Mouse (Mus musculus): ENCODE data around the gene Abhd16a. TPM values are rescaled to one million over a fixed set of nuclear protein-coding genes. Genes with fewer than 3 reads are reported as not detected.

The Abhd16a gene
- polyA plus RNA-seq, 1 experiment from 2014 or later = 56.7 TPM

- DNase-seq (ENCODE audit: low spot score) = no peak
- no peaks in the 10 kb centered on the region for H3K9me3 ChIP-seq (replicated peaks)
- WGBS = 90% methylated on average over 16 of the region's 16 CpGs
- H3K36me3 ChIP-seq = no peaks in the 10 kb centered on the region
- no peak overlapping the region for H3K4me3 ChIP-seq
- peaks cover 11% of the 10 kb centered on the region; the same call in 1 of the 2 replicates for H3K27me3 ChIP-seq (ENCODE audit: low read depth, poor library complexity, severe bottlenecking)
- H3K27ac ChIP-seq (replicated peaks) = no peak overlapping the region
- H3K4me1 ChIP-seq = peaks cover 6% of the 10 kb centered on the region
Observed at GRCm38 (mm10) chr17:35082841-35083576, 6.1 kb upstream of the Abhd16a start.

- no peak for DNase-seq (ENCODE audit: low spot score)
- peaks cover 3% of the 10 kb centered on the region; the same call in 1 of the 2 replicates for H3K4me1 ChIP-seq
- 86% methylated on average over 3 of the region's 3 CpGs for WGBS
- no peak overlapping the region for H3K4me3 ChIP-seq
- no peaks in the 10 kb centered on the region for H3K9me3 ChIP-seq (replicated peaks)
- no peaks in the 10 kb centered on the region for H3K36me3 ChIP-seq
- H3K27ac ChIP-seq (replicated peaks) = no peak overlapping the region
- H3K27me3 ChIP-seq (ENCODE audit: low read depth, poor library complexity, severe bottlenecking) = 0 out of 2 replicates have a peak, but pooled peaks cover under 1% of the 10 kb centered on the region
Observed at GRCm38 (mm10) chr17:35083929-35084497, 5.0 kb upstream of the Abhd16a start.

- 86% methylated on average over 7 of the region's 7 CpGs for WGBS
- no peak within 1 kb of the TSS for H3K4me3 ChIP-seq
Observed at GRCm38 (mm10) chr17:35085208-35085865, 3.7 kb upstream of the Abhd16a start, which contains the start of gene Ly6g6f. Gene Ly6g6f (minus strand): TSS chr17:35085610.

GRCm38 (mm10) chr17:35088151-35088550 lies 912 bp upstream of the Abhd16a start:
- Histone ChIP-seq H3K27ac (replicated peaks) (no peak overlapping the region), H3K36me3 (peaks cover 28% of the 10 kb centered on the region), H3K9me3 (replicated peaks) (no peaks in the 10 kb centered on the region), H3K4me3 (no peak overlapping the region), H3K4me1 (peaks cover 14% of the 10 kb centered on the region), H3K27me3 (ENCODE audit: low read depth, poor library complexity, severe bottlenecking) (no peaks in the 10 kb centered on the region)
- WGBS = 57% methylated on average over 2 of the region's 2 CpGs
- no peak for DNase-seq (ENCODE audit: low spot score)

More at GRCm38 (mm10) chr17:35085208-35085865, 3.7 kb upstream of the Abhd16a start, which contains the start of gene Ly6g6f:
- peaks cover under 1% of the 10 kb centered on the region; the same call in 1 of the 2 replicates for H3K36me3 ChIP-seq
- no peaks in the 10 kb centered on the region for H3K9me3 ChIP-seq (replicated peaks)
- no peak for DNase-seq (ENCODE audit: low spot score)
- no peak within 1 kb of the TSS for H3K27ac ChIP-seq (replicated peaks)
- peaks cover 10% of the 10 kb centered on the region for H3K4me1 ChIP-seq
- H3K27me3 ChIP-seq (ENCODE audit: low read depth, poor library complexity, severe bottlenecking) = no peaks in the 10 kb centered on the region

- peaks cover 14% of the 10 kb centered on the region for H3K4me1 ChIP-seq
- 81% methylated on average over 8 of the region's 8 CpGs for WGBS
- DNase-seq (ENCODE audit: low spot score) = no peak
- H3K9me3 ChIP-seq (replicated peaks) = no peaks in the 10 kb centered on the region
- peaks cover 50% of the 10 kb centered on the region for H3K36me3 ChIP-seq
- peak overlapping the region; percentile 99; the same call in 1 of the 2 replicates for H3K27ac ChIP-seq (replicated peaks)
- H3K27me3 ChIP-seq (ENCODE audit: low read depth, poor library complexity, severe bottlenecking) = no peaks in the 10 kb centered on the region
- H3K4me3 ChIP-seq = peak overlapping the region; percentile 82
Observed at GRCm38 (mm10) chr17:35090166-35090932, 1.3 kb downstream of the Abhd16a start.

GRCm38 (mm10) chr17:35092403-35093198 lies 3.5 kb downstream of the Abhd16a start:
- WGBS = 91% methylated on average over 14 of the region's 14 CpGs
- H3K27ac ChIP-seq (replicated peaks) = no peak overlapping the region
- no peaks in the 10 kb centered on the region for H3K9me3 ChIP-seq (replicated peaks)
- H3K36me3 ChIP-seq = peaks cover 73% of the 10 kb centered on the region
- H3K4me1 ChIP-seq = peaks cover 14% of the 10 kb centered on the region
- H3K27me3 ChIP-seq (ENCODE audit: low read depth, poor library complexity, severe bottlenecking) = no peaks in the 10 kb centered on the region
- H3K4me3 ChIP-seq = no peak overlapping the region
- DNase-seq (ENCODE audit: low spot score) = no peak

- Histone ChIP-seq H3K27ac (replicated peaks) (no peak overlapping the region), H3K27me3 (ENCODE audit: low read depth, poor library complexity, severe bottlenecking) (no peaks in the 10 kb centered on the region), H3K36me3 (peaks cover 93% of the 10 kb centered on the region), H3K4me1 (peaks cover 12% of the 10 kb centered on the region), H3K4me3 (no peak overlapping the region), H3K9me3 (replicated peaks) (no peaks in the 10 kb centered on the region)
- DNase-seq (ENCODE audit: low spot score) = no peak
- WGBS = 91% methylated on average over 15 of the region's 15 CpGs
Observed at GRCm38 (mm10) chr17:35094475-35095365, 5.7 kb downstream of the Abhd16a start.

GRCm38 (mm10) chr17:35096597-35096996 lies 7.5 kb downstream of the Abhd16a start:
- WGBS = 82% methylated on average over 12 of the region's 12 CpGs
- Histone ChIP-seq H3K4me1 (no peaks in the 10 kb centered on the region), H3K9me3 (replicated peaks) (no peaks in the 10 kb centered on the region), H3K4me3 (no peak overlapping the region), H3K27me3 (ENCODE audit: low read depth, poor library complexity, severe bottlenecking) (no peaks in the 10 kb centered on the region), H3K27ac (replicated peaks) (no peak overlapping the region), H3K36me3 (peaks cover 99% of the 10 kb centered on the region)
- no peak for DNase-seq (ENCODE audit: low spot score)

- Histone ChIP-seq H3K9me3 (replicated peaks) (no peaks in the 10 kb centered on the region), H3K27ac (replicated peaks) (no peak overlapping the region), H3K27me3 (ENCODE audit: low read depth, poor library complexity, severe bottlenecking) (no peaks in the 10 kb centered on the region), H3K36me3 (peaks cover 99% of the 10 kb centered on the region), H3K4me1 (no peaks in the 10 kb centered on the region), H3K4me3 (no peak overlapping the region)
- 74% methylated on average over 12 of the region's 12 CpGs for WGBS
- no peak for DNase-seq (ENCODE audit: low spot score)
Observed at GRCm38 (mm10) chr17:35097164-35097655, 8.1 kb downstream of the Abhd16a start.

GRCm38 (mm10) chr17:35100196-35100765 lies 11.2 kb downstream of the Abhd16a start:
- Histone ChIP-seq H3K9me3 (replicated peaks) (no peaks in the 10 kb centered on the region), H3K27me3 (ENCODE audit: low read depth, poor library complexity, severe bottlenecking) (no peaks in the 10 kb centered on the region), H3K27ac (replicated peaks) (no peak overlapping the region), H3K4me1 (no peaks in the 10 kb centered on the region), H3K36me3 (peaks cover 88% of the 10 kb centered on the region), H3K4me3 (no peak overlapping the region)
- DNase-seq (ENCODE audit: low spot score) = no peak
- WGBS = 77% methylated on average over 10 of the region's 10 CpGs

GRCm38 (mm10) chr17:35101161-35101560 lies 12.1 kb downstream of the Abhd16a start:
- WGBS = 91% methylated on average over 11 of the region's 11 CpGs
- peaks cover 79% of the 10 kb centered on the region for H3K36me3 ChIP-seq
- H3K27ac ChIP-seq (replicated peaks) = no peak overlapping the region
- DNase-seq (ENCODE audit: low spot score) = no peak
- no peaks in the 10 kb centered on the region for H3K9me3 ChIP-seq (replicated peaks)
- H3K27me3 ChIP-seq (ENCODE audit: low read depth, poor library complexity, severe bottlenecking) = no peaks in the 10 kb centered on the region
- peaks cover 8% of the 10 kb centered on the region for H3K4me1 ChIP-seq
- H3K4me3 ChIP-seq = no peak overlapping the region

Measured in midbrain, embryonic 10.5 days (tissue).